Mouse (Mus musculus) olfactory bulb, adult 2 months (tissue): ENCODE data around the gene Fbxo3.

ENCODE experiments used
- CTCF ChIP-seq: fragments of 200-500 bp; IDR thresholded peaks from 2 replicates; pipeline ENCODE4 v1.5.1; 2012; ENCODE audit warnings: low read depth, mild to moderate bottlenecking, low read length, moderate library complexity; ENCODE audit not compliant: insufficient read depth
- POLR2A ChIP-seq: fragments of 200-500 bp; IDR thresholded peaks from 2 replicates; pipeline ENCODE4 v1.6.1; 2012; ENCODE audit warnings: mild to moderate bottlenecking, low read depth, low read length, moderate library complexity; ENCODE audit not compliant: insufficient read depth

- no peak for TF ChIP-seq POLR2A
- no peak for TF ChIP-seq CTCF
Measured at GRCm38 (mm10) chr2:103992162-103992561, 35.4 kb upstream of the Fbxo3 start.
